Mouse (Mus musculus) kidney, postnatal 36 days (tissue): Measurements from ENCODE around the gene Spint1.
A peak's percentile ranks its signal among the peaks of the same experiment; 100 is the strongest.

ENCODE experiments used
- DNase-seq, 2 experiments: peaks; one replicate each; pipeline ENCODE4 v3.0.0; 2021 to 2022; ENCODE audit warnings: mixed read lengths in 2 of 2

Spint1 gene

GRCm38 (mm10) chr2:119294411-119294810 lies 57.2 kb downstream of the Spint1 start:
- no peak for DNase-seq

GRCm38 (mm10) chr2:119296756-119297155 lies 59.6 kb downstream of the Spint1 start:
- no peak for DNase-seq

GRCm38 (mm10) chr2:119297506-119297905 lies 60.3 kb downstream of the Spint1 start:
- DNase-seq = no peak

GRCm38 (mm10) chr2:119298330-119298729 lies 61.2 kb downstream of the Spint1 start:
- DNase-seq = peak; percentile 75 to 88

- no peak for DNase-seq
Observed at GRCm38 (mm10) chr2:119298839-119299238, 61.7 kb downstream of the Spint1 start.
